Mouse (Mus musculus) frontal cortex, postnatal 10 days (tissue): ENCODE results near the gene Ipo7.
"Not testable (repeated sequence)": the region's sequence is repeated elsewhere in the genome, so short reads cannot be mapped to it uniquely, and the experiment has no call there.

ENCODE experiments used
- DNase-seq, 2 experiments: peaks; one replicate each; pipeline ENCODE4 v3.0.0; 2022; ENCODE audit warnings: low spot score in 2 of 2, mixed read lengths in 1 of 2

Gene Ipo7

GRCm38 (mm10) chr7:110018631-110019482 lies 783 bp downstream of the Ipo7 start:
- peak; percentile 41 to 55 for DNase-seq

DNA sequence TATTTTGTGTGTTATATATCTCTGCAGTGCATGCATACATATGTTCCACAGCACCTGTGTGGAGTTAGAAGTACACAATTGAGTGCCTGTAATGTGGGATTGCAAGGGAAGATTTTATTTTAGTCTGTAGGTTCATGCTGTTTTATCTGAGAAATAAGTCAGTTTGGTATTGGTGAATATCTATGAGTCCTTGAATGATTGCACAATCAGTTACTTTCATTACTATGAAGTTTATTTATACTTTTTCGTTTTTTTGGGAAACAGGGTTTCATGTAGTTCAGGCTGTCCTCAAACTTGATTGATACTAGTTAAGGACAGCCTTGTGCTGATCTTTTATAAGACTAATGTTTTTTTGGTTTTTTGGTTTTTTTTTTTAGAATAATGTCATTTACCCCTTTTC lies 5.5 kb downstream of the Ipo7 start:
- no peak for DNase-seq

DNA sequence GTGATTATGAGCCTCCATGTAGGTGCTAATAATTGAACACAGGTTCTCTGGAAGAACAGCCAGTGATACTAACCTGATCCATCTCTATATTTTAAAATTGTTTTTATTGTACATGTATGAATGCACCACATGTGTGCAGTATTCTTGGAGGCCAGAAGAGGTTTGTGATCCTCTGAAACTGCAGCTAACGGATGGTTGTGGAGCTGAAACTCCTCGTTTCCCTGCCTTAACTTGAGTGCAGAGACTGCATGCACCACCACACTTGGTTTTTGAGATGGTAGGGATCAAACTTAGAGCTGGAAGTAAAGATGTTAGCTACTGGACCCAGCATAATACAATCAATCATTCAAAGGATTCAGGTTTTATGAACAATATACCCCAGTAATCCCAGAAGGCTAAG lies 8.5 kb downstream of the Ipo7 start:
- DNase-seq = no peak

DNA sequence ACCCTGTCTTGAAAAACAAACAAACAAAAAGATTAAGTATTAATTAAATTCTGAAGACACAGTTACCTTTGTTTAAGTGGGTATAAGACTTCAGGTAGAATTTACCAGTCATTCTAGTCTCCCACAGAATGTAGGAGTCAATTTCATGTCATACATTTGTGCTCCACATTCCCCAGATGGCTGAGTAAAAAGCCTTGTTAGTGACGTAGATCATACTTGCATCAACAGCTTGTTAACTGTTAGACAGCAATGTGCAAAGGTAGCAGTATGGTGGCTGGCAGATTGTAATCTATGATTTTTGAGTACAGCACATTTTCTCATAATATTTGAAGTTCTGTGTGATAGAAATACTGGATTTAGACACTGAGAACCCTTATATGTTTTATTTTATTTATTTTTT lies 10.8 kb downstream of the Ipo7 start:
- DNase-seq = no peak

DNA sequence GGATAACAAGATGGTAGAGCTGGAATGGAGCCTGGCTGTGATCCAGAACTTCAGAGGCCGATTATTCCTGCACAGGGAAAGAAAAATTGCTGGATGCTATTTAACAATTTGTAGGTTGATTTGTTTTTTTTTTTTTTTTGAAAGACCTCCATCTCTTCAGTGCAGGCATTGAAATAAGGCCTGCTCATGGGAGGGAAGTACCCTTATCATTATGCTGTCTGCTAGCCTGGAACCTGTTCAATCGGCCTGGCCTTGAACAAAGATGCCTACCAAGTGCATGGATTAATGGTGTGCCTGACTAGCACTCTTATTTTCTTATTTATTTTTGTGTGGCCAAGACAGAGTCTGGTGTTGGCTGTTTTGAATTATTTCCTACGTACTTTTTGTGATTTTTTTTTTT lies 12.3 kb downstream of the Ipo7 start:
- DNase-seq = no peak

- DNase-seq = not testable (repeated sequence)
Observed at GRCm38 (mm10) chr7:110057723-110058122, 39.6 kb downstream of the Ipo7 start.

DNA sequence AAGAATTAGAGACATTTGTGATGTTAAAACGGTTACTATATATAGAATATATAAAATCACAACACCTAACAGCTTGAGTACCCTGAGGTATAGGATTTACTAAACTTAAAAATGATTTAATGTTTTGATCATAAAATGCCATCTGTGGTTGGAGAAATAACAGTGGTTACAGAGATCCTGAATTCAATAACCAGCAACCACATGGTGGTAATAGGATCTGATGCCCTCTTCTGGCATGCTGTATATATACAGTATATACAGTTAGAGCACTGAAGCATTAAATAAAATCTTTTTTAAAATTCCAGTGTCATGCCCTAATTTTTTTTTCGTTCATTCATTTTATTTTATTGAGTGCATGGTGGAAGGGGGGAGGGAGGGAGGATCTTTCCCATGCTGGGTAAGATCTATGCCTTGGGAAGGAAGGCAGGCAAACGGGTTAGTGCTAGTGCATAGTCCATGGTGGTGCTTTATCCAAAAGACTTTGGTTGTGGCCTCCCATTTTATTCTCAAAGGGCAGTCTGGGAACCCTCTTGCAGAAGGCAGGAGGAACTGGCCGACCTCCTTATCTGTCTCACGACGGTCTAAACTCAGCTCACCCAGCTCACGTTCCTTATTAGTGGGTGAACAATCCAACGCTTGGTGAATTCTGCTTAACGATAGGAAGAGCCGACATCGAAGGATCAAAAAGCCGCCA lies 41.2 kb downstream of the Ipo7 start:
- DNase-seq = no peak

DNA sequence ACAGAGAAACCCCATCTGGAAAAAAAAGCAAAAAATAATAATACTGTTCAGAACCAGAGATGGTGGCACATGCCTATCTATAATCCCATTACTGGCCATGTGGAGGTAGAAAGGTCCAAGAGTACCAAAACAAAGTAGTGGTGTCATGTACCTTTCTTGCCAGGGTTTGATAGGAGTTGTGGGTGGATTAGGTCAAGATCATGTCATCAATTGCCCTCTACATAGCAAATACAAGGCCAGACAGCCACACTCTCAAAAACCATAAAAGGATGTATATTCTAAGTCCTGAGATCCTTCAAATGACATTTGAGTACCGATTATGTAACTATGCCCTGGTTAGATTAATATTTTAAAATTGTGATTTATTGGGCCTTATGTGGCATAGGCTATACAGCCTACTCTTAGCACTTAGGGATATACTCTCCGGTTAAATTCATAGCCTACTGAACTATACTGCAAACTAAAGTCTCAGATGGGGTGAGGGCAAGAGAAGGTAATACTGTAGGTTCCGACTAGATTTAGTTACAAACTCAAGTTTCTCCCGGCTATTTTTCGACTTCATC lies 42.1 kb downstream of the Ipo7 start:
- no peak for DNase-seq

- DNase-seq = no peak
Observed at GRCm38 (mm10) chr7:110060669-110061198, 42.7 kb downstream of the Ipo7 start.

DNA sequence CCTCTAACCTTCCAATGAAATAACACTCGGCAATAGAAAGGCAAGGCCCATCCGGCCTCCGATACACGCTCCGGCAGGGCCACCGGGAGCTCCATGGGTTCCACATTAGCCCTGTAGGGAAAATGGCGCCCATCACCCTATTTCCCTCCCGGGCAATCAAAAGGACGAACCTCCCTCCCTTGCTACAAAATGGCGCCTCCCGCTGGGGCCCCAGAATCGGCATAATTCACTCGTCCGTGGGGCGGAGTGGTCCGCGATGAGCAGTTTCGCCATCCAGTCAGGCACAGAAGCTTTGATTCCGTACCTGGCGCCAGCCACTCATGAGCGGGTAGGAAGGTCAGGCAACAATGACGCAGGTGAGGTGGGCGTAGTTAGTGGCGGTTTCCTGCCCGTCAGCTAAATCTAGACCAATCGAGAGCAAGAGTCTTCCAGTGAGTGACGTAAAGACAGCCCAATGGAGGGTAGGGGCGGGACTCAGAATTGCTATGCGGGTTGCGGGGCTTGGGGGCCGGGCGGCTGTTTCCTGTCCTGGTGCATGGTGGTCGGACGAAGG lies 43.2 kb downstream of the Ipo7 start, which contains the start of gene Zfp143:
TSS of gene Zfp143 (plus strand) at position 19 of the 553 bp plus-strand sequence.
- DNase-seq = peak; percentile 100

DNA sequence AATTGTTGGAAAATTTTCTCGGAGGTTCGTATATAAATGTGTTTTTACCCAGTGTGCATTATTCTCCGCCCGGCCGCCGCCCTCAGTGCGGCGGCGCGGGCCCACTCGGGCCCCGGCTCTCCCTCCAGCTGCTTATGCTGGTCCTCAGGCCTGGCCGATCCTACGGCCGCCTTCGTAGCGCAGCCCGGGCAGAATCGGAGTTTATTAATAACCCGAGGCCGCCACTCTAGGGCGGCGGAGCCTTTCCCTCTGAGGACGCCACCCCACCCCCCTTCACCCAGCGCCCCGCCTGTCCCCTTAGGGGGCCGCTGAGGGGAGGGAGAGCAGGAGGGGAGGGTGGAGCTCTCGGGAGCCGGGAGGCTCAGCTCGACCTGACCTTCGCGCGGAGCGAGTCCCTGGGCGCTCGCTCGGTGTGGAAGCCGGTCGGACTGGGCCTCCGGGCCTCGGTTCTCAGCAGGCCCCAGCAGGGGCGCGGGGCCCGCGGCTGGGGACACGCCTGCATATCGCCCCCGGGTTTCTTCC lies 43.7 kb downstream of the Ipo7 start:
- peak; percentile 78 to 83 for DNase-seq

DNA sequence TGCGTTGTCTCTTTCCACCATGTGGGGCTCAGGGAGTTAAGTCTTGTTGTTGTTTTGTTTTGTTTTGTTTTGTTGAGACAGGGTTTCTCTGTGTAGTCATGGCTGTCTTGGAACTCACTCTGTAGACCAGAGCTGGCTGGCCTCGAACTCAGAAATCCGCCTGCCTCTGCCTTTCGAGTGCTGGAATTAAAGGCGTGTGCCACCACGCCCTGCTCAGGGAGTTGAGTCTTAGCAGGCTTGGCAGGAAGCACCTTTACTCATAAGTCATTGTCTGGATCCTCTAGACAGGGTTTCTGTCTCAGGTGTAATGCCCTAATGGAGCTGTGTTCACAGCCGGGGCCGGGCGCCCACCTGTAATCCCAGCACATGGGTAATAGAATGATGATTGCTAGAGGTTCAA lies 45.7 kb downstream of the Ipo7 start:
- no peak for DNase-seq

GRCm38 (mm10) chr7:110069070-110069469 lies 51.0 kb downstream of the Ipo7 start:
- DNase-seq = no peak

DNA sequence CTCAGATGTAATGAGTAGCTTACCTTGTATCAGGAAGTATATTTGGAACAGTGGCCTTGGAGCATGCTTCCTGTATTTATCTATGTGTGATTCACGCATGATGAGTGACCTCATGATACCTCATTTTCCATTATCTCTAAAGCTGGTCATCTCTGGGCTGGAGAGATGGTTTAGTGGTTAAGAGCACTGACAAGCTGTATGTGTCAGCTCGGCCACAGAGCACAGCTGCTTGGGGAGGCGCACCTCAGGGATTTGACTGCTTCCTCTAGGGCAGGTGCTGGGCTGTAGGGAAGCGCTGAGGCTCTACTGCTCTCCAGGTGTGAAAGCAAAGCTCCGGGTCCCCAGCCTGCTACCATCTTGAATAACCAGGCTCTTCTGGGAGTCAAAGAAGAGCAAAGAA lies 60.1 kb downstream of the Ipo7 start:
- no peak for DNase-seq

- DNase-seq = peak in 1 of 2 experiments; percentile 19
Observed at GRCm38 (mm10) chr7:110083386-110084165, 65.5 kb downstream of the Ipo7 start.

DNA sequence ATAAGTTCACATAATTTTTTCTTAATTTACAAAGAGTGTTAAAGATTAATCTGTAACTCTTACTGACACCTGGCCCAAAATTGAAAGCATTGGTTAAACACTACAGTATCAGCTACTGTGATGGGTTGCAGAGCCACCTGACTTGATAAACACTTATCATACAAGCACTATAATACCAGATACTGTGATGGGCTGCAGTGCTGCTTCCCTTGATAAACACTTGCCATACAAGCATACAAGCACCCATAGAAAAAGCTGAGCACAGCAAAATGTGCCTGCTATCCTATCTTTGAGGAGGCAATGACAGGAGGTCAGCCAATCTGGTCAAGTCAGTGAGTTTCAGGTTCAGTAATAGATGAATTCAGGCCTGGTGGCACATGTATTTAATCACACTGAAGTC lies 67.1 kb downstream of the Ipo7 start:
- no peak for DNase-seq

DNA sequence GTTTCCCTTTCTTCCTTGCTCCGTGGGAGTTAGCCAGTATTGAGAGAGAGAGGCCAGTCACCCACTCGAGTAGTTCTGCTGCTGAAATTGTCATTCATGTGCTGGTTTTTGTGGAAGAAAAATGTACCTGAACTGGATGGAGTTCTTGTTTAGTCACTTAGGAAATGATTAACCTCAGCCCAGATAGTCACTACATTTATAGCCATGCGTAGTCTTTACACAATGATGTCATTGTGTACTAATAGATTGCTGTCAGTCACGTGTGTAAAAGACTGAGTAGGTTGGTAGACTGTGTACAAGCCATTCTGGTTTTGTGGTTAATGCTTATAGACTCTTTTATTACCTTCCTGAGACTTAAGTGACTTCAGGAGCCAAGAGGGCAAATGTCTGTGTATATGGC lies 69.8 kb downstream of the Ipo7 start:
- no peak for DNase-seq

DNA sequence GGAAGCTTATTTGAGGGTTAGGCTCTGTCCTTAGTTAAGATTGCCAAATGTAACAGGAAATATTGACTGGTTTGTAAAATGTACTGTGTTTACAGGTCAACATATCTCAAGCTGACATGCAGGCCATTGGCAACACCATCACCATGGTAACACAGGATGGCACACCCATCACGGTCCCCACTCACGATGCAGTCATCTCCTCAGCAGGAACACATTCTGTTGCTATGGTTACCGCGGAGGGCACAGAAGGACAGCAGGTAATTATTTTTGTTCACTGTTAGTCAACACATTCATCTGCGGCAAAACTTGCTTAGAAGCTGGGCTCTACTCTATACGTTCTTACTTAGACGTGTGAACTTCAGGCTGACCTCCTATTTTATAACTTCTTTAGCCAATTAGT lies 73.6 kb downstream of the Ipo7 start:
- peak; percentile 20 to 57 for DNase-seq

DNA sequence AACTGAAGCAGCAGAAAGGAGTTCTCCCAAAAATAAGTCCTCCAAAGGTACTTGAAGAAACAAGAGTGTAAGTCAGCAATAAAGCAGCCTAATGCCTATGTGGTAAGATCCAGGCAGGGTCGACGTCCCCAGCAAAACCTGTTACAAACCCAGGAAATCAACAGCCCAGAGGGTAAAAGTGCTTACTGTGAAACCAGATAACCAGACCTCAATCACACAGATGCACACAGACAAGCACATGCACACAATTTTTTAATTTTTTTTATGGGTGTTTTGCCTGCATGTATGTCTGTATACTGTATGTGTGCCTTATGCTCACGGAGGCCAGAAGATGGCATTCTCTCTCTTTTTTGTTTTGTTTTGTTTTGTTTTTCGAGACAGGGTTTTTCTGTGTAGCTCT lies 78.3 kb downstream of the Ipo7 start:
- DNase-seq = no peak

DNA sequence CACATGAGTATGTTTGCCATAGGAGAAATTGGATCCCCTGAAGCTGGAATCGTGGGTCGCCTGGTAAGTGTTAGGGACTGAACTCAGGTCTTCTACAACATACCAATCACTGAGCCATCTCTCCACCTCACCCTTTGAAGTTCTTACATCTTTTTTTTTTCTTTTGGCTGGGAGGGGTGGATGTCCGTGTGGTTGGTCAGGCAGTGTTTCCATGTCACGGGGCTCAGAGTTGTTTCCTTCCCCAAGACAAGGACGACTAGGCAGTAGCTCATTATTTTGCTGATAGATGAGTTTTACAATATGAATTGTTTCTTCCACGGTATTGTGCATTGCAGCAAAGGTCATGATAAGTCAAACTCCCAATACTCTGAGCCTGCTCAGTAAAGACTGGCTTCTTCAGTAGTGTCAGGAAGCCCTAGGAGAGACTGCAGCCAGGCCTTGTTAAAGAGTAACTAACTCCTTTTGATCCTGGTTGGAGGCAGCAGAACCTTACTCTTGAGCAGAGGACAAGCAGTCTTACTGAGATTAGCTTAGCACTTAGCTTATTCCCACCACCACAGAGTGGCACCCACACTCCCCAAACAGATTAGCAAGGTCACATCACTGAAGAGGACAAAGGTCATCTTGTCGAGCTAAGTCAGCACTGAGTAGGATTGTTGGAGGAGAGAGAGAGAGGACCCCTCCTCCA lies 79.2 kb downstream of the Ipo7 start:
- no peak for DNase-seq

DNA sequence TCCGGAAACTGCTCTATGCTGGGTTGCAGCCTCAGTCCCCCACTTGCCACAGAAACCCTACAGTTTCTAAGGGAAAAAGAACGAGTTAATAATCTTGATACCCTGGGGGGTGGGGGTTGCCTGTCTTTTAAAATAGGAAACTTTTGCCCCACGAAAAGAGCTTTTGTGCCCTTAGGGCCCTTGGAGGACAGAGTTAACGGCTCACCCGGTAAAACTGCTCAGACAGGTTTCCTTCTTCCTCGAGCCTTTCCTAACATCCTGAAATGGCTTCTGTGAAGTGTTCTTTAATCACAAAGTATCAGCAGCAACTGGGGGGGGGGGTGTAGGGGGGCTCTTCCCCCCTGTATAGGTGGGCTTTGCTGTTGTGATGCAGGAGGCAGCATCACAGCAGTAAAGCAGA lies 82.8 kb downstream of the Ipo7 start:
- no peak for DNase-seq
